Mouse (Mus musculus): ENCODE results near the gene Fam155a.

- TF ChIP-seq EP300 (IDR thresholded peaks at IDR 0.05; ENCODE audit: low read depth), result no peak
- no peak for TF ChIP-seq CTCF (IDR thresholded peaks at IDR 0.05; ENCODE audit: low read depth)
Observed at GRCm38 (mm10) chr8:9493557-9494224, 277.3 kb downstream of the Fam155a start.

All from heart, postnatal 0 days (tissue).